ENCODE assay signal across 7 mouse cellular contexts in the genomic region with DNA sequence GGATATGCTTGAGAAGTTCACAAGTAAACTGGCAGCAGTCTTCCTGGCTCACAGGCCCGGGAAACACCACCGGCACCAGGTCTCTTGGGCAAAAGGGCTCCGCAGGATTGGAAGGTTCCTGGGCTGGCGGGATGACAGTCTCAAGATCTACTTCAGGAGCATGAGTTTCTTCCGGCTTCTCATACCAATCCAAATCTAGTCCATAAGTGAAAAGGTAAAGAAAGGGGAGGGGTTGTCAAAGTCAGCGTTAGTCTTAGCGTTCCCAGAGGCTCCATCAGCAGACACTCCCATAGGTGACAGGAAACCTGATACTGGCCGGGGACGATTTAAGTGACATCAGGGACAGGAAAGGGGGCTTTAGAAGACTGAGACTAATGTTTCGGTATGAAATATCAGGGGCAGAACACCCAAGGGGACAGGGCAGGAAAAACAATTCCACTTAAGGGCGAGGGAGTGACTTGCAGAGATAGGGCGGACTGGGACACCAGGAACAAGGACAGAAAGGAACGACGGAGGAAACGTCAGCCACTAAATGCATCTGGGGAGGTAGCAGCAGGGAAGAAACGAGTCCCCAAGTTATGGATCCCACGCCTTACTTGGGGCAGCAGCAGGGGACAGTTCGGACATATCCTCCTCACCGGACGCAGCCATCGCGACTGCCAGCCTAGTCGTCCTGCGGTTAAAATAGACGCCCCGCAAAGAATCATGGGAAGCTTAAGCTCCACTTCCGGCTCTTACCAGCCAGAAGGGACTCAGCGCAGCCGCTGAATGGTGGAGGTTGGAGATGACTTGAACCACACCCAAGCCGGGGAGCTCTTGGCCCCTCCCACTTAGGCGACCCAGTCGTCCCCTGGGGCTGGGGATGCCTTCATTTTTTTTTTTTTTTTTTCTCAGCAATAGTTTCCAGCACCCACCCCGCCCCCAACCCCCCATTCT. TPM values are rescaled to one million over a fixed set of nuclear protein-coding genes. Genes with fewer than 3 reads are reported as not detected.
DNase-seq lines count a peak whose midpoint lies in the region; ATAC-seq and TF ChIP-seq lines count a peak whose summit lies in the region.

TSS of gene Mad2l1bp (minus strand) at position 707 of the 936 bp plus-strand sequence.

- no peaks in the 10 kb centered on the region for H3K27me3 ChIP-seq in intestine, embryonic 15.5 days (replicated peaks)
- H3K27me3 ChIP-seq in midbrain, embryonic 10.5 days (ENCODE audit: low read depth, poor library complexity, severe bottlenecking): no peaks in the 10 kb centered on the region
- no peaks in the 10 kb centered on the region for H3K27me3 ChIP-seq in small intestine, adult 2 months (ENCODE audit: control insufficient read depth, insufficient read depth, low read length)

- ATAC-seq in intestine, embryonic 15.5 days: peak; percentile 94

- H3K4me1 ChIP-seq in intestine, embryonic 15.5 days (replicated peaks): peaks cover 12% of the 10 kb centered on the region
- peaks cover 13% of the 10 kb centered on the region for H3K4me1 ChIP-seq in midbrain, embryonic 10.5 days
- H3K4me1 ChIP-seq in small intestine, adult 2 months (ENCODE audit: control insufficient read depth, insufficient read depth, insufficient read length, low read length): peaks cover 3% of the 10 kb centered on the region; the same call in 1 of the 2 replicates

- H3K27ac ChIP-seq in intestine, embryonic 15.5 days: peak within 1 kb of the TSS; percentile 62
- H3K27ac ChIP-seq in midbrain, embryonic 10.5 days (replicated peaks): peak within 1 kb of the TSS; percentile 88
- H3K27ac ChIP-seq in small intestine, adult 2 months (ENCODE audit: insufficient read depth, low read depth, low read length): peak within 1 kb of the TSS; percentile 76

- TF ChIP-seq CTCF in small intestine, adult 2 months (IDR thresholded peaks at IDR 0.05; ENCODE audit: extremely low read depth, insufficient read length, insufficient replicate concordance, low read depth, low read length): no peak

- peaks cover under 1% of the 10 kb centered on the region; the same call in 1 of the 2 replicates for H3K36me3 ChIP-seq in intestine, embryonic 15.5 days
- peaks cover 26% of the 10 kb centered on the region for H3K36me3 ChIP-seq in midbrain, embryonic 10.5 days
- H3K36me3 ChIP-seq in small intestine, adult 2 months (ENCODE audit: control insufficient read depth, insufficient read depth, low read length): peaks cover 15% of the 10 kb centered on the region

- peak within 1 kb of the TSS; percentile 69 for H3K9ac ChIP-seq in intestine, embryonic 15.5 days

- H3K4me3 ChIP-seq in intestine, embryonic 15.5 days (replicated peaks): peak within 1 kb of the TSS; percentile 67
- H3K4me3 ChIP-seq in midbrain, embryonic 10.5 days: peak within 1 kb of the TSS; percentile 81
- H3K4me3 ChIP-seq in small intestine, adult 2 months (ENCODE audit: low read depth, low read length): peak within 1 kb of the TSS; percentile 97

- H3K4me2 ChIP-seq in intestine, embryonic 15.5 days (replicated peaks): peak within 1 kb of the TSS; percentile 87

- intact Hi-C loops in left cerebral cortex, postnatal 25 days (cut with DNase I): loop anchor here (10.0 kb wide), 1 partner anchor 558 kb away; the partner anchor contains the start of gene Slc29a1

- TF ChIP-seq POLR2A in small intestine, adult 2 months (IDR thresholded peaks at IDR 0.05; ENCODE audit: low read depth, low read length): peak; percentile 100

- WGBS in intestine, embryonic 15.5 days: 4% methylated on average over 33 of the region's 33 CpGs
- WGBS in midbrain, embryonic 10.5 days: 9% methylated on average over 33 of the region's 33 CpGs
- WGBS in small intestine, adult 2 months: 1% methylated on average over 33 of the region's 33 CpGs

- peak; percentile 91 for DNase-seq in adrenal gland, adult 2 months
- peak; percentile 96 for DNase-seq in embryo, embryonic 11 days
- DNase-seq in gastrocnemius, postnatal 25 days: peak; percentile 88
- peak; percentile 88 to 95 for DNase-seq in left cerebral cortex, postnatal 25 days (ENCODE audit: low spot score in 2 of 2)
- DNase-seq in midbrain, embryonic 10.5 days (ENCODE audit: low spot score): peak; percentile 88

- H3K9me3 ChIP-seq in intestine, embryonic 15.5 days: no peaks in the 10 kb centered on the region
- H3K9me3 ChIP-seq in midbrain, embryonic 10.5 days (replicated peaks): no peaks in the 10 kb centered on the region

RNA-seq across cellular contexts. Expression of gene Mad2l1bp, which starts in this region (rescaled TPM):
- total RNA-seq in adrenal gland, adult 2 months (2021): 10 to 100 TPM; 14.2 to 15.5 TPM
- 7.9 and 8.3 TPM in 2 replicates for polyA plus RNA-seq in adrenal gland, adult 2 months (2012; rRNA removed)
- 10 to 100 TPM; 16.5 to 18.3 TPM for total RNA-seq in gastrocnemius, postnatal 25 days (2021)
- 33.8 and 36.3 TPM in 2 replicates for polyA plus RNA-seq in intestine, embryonic 15.5 days (2015; fragmentation: Nextera tagmentation; extraction: Ambion mirVana)
- total RNA-seq in left cerebral cortex, postnatal 25 days (2021): 10 to 100 TPM; 13.0 to 13.5 TPM
- 36.1 and 40.1 TPM in 2 replicates for polyA plus RNA-seq in midbrain, embryonic 10.5 days (2016; fragmentation: Nextera tagmentation; extraction: Ambion mirVana)
- polyA plus RNA-seq in small intestine, adult 2 months (2012; rRNA removed): 14.8 and 27.1 TPM in 2 replicates

Comparison
In these comparisons a context has a peak if more than half of its experiments do, and no peak if none do; other contexts are left out.
1. Peak in every context shown above with its lines: DNase-seq, ATAC-seq, H3K4me3 ChIP-seq and H3K27ac ChIP-seq.